Mouse (Mus musculus) layer of hippocampus, adult 9-11 months (tissue): ENCODE measurements around the gene Ccdc181.

Experiments
- DNase-seq: peaks from one replicate; pipeline ENCODE4 v3.0.0; 2022

Ccdc181 gene

DNA sequence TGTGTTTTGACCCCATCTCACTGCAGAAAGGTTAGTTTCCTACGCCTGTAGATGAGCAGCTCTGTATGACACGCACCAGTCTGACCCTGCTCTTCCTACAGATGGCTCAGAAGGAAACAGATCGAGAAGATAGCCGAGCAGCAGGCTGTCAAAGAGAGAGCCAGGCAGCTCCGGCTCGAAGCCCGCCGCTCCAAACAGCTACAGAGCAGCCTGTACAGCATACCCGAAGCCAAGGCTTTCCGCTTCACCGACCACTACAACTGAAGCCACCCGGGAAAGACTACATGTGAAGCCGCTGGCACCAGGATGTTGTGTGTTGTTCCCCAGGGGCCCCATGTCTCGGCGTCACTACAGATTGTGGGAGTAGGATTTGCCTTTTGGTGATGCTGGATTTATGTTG is 12.0 kb downstream of the Ccdc181 start:
- DNase-seq: no peak

DNA sequence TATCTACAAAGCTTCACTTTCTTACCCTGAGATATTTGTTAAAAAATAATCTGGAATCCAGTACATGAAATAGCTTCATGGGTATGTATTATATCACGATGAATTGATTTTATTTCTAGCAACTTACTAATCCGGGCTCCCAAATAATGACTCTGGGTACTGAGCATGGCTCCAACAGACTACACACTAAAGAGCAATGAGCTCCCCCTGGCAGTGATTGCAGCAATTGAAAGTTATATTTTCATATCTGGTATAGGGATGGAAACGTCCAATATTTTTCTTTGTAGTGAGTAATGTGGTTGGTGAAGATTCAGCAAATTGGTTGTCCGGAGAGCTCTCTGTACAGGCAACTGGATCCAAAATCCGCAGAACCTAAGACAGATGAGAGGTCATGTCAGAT is 16.7 kb downstream of the Ccdc181 start:
- no peak for DNase-seq

DNA sequence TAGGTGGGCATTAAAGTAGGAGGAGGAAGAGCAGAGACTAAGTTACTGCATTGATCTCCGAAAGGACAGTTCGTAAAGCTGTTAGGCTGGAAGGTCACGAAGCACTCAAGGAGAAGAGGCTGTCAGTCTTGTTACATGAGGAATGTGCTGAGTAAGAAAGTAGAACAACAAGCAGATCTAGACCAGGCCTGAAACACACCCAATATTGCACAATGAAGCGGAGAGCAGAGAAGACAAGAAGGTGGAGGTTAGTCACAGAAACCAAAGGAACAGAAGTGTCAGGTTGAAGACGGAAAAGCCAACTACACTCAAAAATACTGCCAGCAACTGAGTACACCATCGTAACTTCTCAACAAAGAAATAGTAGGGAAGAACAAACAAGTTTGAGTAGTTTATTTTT is 18.7 kb downstream of the Ccdc181 start:
- DNase-seq: no peak

DNA sequence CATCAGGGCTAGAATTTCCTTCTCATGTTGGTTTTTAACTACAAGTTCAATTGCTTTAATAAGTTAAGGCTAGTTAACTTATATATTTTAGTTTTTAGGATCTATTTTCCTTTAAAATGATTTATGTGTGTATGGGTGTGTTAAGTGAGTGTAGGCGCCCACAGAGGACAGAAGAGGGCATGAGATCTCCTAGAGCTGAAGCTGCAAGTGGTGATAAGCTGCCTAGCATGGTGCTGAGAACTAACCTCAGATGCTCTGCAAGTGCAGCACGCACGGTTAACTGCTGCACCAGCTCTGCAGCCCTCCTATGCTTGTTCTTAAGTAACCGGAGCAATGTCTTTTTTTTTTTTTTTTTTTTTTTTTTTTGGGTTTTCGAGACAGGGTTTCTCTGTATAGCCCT is 21.1 kb downstream of the Ccdc181 start:
- no peak for DNase-seq

DNA sequence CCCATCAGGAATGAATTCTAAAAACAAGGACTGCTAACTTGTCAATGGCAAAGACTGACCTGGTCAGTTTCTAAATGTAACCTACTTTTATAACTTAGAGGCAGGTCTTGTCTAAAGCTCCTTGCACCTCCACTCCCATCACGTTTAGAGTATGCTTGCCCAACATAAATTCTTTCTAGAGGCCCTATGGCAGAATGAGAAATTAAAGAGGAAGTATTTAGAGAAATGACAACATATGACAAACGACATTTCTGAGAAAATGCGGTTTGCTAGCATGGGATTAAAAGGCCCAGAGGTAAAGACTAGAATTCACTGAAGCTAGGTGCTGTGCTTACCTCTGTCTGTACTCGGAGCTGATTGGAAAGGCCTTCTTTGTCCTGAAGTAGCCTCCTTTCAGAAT is 26.6 kb downstream of the Ccdc181 start:
- no peak for DNase-seq

DNA sequence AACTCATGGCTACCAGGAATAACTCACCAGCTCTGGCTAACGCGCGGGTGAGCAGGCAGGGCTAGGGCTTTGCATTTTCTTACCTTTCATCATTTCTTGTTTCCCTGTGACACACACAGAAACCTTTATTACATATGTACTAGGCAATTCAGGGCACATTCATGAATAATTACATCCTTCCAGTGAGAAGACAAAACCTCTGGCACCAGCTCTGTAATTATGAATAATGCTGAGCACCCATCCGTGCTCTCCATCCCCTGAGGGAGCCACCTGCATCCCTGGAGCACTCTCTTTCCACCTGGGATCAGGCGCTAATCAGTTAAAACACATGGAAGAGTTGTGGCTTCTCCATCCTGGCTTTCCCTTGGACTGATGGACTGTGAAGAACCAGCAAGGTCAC is 28.4 kb downstream of the Ccdc181 start, which contains the start of gene Nme7:
Gene Nme7, plus strand, starts transcription at position 301 of the 400 bp plus-strand sequence.
- no peak for DNase-seq

DNA sequence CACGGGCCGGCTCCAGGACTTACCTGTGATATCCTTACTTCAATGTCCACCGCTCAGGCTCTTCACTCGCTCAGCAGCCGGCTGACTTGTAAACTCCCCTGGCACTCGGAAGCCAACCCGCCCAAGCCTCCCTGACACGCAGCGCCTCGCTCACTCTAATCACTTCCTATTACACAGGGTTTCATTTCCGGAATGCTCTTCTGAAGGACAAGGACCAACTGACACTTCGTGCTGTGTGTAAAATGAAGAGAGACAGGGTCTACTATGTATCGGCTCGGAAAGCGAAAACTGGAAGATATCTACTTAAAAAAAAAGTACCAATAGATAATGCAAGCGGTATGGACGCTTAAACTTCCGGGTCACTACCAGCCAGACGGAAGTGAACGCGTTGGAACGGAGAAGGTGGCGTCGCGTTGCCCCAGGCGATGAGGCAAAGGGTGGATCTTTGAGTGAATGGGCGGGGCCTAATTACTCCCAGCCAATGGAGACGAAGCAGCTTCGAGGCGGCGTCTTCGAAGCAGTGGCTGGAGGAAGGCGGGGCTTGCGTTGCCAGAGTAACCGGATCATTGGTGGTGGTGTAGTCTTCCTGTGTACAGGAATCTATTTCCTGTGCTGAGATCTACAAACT is 31.9 kb downstream of the Ccdc181 start, which contains the start of gene Blzf1:
Gene Blzf1, minus strand, starts transcription at position 366 of the 628 bp plus-strand sequence.
- peak; percentile 98 for DNase-seq

DNA sequence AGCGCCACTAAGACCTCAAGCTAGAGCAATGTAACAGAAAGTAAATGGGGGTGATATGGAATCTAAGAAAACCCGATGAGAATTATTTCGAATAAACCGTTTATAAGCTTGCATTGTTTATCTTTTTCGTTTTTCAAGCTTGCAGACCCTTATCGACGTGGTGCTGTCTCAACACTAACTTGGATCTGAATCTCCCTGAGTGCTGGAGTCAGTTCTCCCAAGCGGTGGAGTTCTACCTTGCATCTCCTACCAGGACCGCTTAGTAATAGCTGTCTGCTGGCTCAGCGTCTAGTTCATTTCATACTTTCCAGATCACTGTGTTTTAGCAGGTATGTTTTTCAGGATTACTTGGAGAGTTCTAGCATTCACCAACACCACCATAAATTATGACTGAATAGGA is 32.5 kb downstream of the Ccdc181 start:
- no peak for DNase-seq

DNA sequence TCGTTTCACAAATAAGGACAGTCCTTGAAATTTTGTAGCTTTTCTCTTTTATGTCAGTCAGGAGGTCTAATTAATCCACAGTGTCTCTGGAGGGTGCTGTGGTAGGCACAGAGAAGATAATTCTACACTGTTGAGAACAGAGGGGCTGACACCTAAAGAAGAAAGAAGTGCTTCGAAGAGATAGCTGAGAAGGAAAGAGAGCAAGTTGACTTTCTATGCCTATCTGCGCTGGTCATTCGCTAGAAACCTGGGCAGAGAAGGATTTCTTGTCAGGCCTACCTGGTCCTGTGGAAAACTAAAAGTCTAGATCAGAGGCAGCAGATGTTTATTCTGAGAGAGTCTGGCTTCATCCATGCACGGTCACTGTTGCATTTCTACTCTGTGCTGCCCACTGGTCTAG is 38.7 kb downstream of the Ccdc181 start:
- DNase-seq: no peak

DNA sequence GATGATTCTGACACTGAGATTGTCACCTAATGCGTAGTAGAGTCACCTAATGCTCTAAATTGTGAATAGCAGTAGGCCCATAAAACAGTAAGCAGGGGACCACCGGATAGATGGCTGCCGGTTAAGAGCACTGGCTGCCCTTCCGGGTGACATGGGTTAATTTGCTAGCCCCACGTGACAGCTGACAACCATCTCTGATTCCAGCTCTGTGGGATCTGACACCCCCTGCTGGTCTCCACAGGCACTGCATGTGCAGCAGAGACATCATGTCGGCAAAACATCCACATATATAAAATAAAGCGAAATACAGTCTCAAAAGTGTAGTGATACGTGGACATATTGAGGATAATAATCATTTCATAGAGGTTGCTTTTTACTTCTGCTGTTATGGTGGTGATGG is 39.9 kb downstream of the Ccdc181 start:
- no peak for DNase-seq

DNA sequence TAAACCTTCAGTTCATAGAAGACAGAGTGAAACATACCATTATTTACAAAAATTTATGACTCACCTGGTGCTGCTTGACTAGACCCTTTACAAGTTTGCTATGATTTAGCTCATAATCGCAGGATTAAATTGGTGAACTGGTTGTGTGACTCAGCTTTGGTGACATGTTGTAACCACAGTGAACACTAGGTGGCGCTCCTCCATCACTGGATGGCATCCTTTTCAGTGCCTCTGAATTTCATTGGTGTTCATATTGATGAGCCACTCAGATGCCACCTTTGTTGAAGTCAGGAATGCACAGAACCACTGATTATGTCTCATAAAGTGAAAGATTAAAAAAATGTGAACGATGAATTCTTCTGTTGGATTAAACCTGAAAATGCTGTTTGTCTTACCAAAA is 41.3 kb downstream of the Ccdc181 start:
- DNase-seq: peak; percentile 55

DNA sequence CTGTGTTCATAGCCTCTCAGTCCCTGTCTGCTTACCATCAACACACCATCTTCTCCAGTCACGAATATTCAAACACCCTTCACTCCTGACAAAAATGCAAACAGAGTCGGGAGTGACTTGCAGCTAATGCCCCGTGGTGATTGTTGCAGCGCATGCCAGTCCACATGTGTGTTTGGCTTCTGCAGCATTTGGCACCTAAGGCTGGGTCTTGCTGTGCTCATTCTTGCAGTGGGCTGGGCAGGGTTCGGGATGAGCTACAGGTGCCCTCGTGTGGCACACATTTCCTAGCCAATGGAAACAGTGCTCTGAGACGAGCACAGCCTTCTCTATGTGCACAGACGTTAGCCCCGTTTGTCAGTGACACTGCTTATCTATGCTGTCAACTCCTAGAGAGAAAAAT is 41.9 kb downstream of the Ccdc181 start:
- no peak for DNase-seq

DNA sequence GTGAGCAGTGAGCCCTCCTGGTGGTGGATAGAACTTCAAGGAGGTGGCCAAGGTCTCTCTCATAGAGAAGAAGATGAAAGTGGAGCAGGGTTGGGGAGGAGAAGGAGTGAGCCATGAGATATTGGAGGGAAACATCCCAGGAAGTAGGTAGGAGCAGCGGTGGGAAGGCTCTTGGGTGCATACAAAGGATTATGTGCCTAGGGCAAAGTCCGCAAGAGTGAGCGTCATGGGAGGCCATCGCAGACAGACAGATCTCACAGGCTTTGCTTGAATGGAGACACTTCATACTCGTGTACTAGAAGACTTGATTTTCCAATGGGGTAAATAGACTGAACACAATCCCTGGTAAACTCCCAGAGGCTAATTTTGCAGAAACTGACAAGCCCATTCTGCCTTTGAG is 43.1 kb downstream of the Ccdc181 start:
- DNase-seq: no peak

DNA sequence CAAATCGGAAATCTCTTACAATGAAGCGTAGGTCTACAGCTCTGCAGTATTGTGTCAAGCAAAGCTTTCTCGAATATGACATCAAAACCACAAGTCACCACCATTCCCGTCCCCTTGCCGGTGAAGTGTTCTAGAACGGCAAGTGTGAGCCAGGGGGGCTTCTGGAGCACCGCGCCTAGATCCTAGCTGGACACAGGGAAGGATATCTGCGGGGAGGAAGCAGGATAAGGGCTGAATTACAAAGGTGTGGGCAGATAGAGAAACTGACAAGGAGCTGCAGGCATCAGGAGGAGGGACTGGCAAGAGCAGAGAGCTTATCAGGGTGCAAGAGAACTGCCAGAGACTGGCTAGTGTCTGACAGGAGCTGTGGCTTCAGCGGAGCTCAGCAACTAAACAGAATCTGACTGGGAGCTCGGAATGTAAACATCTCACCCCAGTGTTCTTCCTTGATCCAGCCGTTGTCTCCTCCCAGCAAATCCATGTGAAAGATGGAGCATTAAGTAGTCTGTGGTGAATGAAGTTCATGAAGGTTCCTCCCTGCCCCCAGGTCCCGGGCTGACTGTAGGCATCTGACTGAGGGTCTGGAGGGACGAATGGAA is 44.3 kb downstream of the Ccdc181 start:
- DNase-seq: no peak

DNA sequence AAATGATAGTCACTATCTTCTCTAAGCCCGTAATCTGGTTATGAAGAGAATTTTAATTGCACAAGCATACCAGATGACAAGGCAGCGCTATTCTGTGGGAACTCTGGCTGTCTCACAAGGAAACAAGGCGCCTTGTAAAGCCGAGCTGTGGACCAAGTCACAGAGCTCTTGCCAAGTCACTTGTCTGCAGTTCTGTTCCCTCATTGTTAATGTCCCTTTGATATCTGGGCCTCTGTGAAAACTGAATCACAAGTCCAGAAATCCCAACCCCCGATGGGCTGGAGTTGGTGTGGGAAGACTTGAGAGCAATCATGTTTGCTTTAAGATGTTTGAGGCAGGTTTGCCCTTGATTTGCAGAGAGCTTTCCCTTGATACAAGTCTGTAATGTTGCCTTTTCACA is 45.3 kb downstream of the Ccdc181 start:
- peak; percentile 52 for DNase-seq

DNA sequence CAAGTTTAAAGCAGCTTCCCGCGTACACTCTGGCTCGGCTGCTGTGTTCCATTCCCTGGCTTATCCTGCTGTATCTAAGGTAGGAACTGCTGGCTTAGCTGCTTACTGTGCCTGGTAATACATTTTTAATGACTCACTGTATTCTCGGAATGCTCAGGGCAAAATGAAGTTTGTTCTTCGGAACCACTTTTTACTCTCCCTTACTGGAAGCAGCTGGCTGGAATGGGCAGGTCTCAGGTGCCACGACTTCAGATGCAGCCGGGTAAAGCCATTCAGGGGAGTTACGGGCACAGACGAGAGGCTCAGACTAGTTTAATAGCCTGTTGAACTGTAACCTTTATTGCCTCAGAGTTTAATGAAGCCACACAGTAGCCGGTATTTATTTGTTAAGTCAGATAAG is 46.0 kb downstream of the Ccdc181 start:
- no peak for DNase-seq

DNA sequence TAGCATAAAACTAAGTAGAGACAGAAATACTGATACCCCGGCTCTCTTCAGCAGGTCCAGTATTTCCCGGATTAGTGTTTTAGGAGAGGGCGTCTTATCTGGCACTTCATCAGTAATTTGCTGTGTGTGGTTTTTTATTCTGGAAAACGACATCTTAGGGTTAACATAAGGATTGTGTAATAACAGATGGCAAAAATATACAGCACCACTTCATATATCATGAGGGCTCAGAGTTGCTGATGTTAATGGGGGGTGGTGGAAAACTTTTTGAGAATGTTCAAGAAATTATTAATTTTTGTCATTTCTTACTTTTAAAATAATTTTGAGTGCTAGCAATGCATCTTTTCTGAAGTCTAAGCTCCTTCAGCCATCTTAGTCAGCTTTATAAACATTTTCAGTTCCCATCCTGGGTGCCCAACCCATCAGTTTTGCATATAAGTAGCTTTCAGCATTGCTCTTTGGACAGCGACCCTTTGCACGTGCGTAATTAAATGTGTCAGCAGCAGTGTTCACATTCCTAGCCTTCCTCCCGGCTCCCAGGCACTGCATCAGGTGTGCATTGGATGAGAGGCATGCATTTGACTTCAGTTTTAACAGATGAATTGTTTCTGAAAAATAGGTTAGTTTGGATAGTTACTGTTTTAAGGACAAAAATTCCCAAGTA is 47.7 kb downstream of the Ccdc181 start:
- no peak for DNase-seq

DNA sequence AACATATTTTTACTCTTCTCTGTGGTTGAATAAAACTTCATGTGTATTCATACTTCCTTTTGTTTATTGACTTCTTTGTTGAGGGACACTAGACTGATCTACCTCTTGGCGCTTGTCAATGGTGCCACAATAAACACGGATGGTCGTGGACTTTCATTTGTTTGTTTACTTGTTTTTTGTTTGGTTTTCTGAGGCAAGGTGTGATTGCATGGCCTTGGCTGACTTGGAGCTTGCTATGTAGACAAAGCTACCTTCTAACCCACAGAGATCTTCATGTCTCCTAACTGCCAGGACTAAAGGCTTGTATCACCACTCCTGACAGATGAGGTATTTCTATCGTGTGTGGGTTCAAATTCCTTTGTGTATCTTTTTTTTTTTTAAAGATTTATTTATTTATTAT is 48.8 kb downstream of the Ccdc181 start:
- no peak for DNase-seq

DNA sequence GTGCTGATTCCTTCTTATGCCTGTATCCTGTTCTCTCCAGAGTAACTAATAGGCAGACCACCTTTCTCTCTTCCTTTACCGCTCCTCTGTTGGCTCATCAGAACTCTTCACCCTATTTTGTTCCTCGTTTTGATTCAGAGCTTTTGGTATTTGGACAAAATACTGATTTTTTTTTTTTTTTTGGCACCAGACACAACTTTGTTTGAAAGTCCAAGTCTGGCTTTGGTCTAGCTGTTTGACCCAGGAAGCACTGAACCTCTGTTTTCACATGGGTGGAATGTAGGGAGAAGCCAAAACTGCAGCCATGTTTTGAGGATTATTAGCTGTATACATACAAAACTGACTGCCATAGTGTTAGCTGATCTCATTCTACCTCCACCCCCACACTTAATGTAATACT is 49.5 kb downstream of the Ccdc181 start:
- DNase-seq: no peak

DNA sequence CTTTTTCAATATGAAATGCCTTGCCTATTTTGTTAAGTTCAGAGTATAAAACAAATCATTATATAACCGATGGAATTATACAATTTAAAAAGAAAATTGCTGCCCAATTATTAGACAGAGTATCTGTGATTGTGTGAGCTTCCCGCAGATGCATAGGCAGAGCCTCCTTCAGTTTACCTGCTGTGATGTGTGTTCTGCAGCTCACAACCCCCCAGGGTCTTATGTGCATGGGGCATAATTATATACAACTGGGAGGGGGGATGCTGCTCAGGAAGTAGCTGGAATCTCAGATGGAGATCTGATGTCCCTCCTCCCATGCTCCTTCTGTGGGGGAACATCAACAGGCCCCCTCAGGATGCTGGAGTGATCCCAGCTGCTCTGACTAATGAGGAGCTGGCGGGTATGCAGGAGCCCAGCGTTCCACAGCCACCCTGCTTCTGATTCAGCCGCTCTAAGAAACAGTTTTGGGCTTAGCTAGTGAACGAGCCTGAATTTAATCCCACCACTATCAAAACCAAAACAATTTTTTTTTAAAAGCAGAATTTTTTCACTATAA is 51.3 kb downstream of the Ccdc181 start:
- DNase-seq: peak; percentile 77

DNA sequence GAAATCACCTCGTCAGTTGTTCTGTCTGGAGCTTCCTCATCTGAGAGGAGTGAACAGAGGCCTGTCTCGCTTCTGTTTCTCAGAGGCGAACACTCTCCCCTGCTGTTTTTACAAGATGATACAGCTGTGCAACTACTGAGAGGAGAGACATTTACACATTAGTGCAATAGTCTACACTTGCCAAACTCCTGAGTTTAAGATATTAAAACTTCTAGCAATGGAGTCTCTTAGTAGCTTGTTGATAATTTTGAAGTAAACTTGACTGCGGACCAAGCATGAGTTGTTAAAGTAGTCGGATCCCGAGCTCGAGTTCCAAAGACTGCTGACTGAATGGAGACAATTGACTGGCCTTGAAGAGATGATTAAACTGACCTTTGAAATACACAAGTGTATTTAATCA is 52.4 kb downstream of the Ccdc181 start:
- DNase-seq: no peak

DNA sequence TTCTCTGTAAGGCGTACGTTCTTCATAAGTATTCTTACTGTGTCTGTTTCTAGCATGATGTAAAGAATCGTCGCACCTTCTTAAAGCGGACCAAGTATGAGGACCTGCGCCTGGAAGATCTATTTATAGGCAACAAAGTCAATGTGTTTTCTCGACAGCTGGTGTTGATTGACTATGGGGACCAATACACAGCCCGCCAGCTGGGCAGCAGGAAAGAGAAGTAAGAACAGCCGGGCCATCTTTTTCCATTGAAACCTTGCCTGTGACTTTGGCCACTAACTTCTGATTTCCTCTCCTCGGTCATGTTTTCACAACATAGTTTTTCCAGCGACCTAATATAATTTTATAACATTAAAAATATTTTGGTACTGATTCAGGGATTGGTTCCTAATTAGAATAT is 57.2 kb downstream of the Ccdc181 start:
- DNase-seq: no peak

DNA sequence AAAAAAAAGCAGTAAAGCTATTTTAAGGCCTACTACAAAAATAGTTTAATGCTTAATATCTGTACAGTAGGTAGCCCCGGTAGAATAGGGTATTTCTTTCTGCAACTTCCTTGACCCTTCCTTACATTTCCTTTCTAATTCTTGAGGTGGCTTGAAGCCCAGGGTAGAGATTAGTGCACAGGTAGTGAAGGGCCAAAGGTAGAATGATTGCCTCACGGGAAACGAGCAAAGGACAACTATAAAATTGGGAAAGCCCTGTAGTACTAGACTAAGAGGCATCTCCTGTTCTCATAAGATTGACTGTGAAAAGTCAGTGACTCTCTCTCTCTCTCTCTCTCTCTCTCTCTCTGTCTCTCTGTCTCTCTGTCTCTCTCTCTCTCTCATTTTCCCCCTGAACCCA is 60.0 kb downstream of the Ccdc181 start:
- DNase-seq: no peak

DNA sequence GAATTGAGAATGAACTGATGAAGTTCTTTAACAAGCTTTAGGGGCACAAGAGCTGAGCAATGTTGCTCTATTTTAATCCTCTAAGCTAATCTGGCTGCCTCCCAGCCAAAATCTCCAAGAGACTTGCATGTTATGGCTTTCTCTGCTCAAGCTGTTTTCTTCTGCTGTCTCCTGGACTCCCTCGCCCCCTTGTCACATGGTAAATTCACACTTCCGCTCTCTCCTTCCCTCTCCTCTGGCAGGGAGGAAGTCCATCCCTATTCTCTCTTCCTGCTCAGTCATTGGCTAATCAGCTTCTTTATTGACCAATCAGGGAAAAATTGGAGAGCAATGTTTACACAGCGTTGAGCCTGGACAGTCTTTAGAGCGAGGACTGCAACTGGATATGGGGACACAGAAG is 60.5 kb downstream of the Ccdc181 start:
- DNase-seq: peak; percentile 57
